Mouse (Mus musculus): Measurements from ENCODE around the gene Ptpn11. TPM values are rescaled to one million over a fixed set of nuclear protein-coding genes. Genes with fewer than 3 reads are reported as not detected.

Gene Ptpn11
- polyA plus RNA-seq (2014; fragmentation: Illumina TruSeq; extraction: RNeasy Lipid Tissue Mini Kit (QIAGEN cat#74804); ENCODE audit: low read depth, low replicate concordance) = 7.4 TPM

DNA sequence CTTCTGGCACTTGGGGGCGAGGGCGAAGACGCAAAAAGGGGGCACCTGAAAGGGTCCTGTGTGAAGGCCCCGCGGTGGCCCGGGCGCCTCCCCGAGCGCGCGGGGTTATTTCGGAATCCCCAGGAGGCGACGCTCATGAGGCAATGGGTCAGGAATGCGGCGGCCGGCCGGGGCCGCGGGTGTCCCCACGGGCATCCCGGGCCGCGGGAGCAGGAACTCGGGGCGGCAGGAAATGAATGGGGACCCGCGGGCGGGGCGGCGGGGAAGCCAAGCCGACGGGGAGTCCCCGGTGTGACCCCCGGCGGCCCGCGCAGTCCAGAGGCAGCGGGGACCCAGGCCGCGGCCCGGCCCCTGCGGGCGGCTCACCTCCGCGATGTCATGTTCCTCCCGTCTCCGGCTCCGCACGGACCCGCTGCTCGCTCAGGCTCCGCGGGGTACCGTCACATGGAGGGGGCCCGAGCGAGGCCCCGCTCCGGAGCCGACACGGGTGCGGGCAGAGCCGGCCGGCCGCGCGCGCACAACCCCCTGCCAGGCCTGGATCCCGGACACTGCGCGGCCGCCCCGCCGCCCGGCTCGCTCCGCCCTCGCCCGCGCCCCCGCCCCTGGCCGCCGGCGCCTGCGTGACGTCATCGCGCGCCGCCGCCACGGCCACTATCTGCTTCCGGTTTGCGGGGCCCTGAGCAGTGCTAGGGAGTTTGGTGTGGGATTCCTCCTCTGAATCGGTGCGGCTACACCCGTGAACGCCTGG, at the start of gene Ptpn11:
Gene Ptpn11, minus strand, starts transcription at position 562 of the 748 bp plus-strand sequence.

DNA sequence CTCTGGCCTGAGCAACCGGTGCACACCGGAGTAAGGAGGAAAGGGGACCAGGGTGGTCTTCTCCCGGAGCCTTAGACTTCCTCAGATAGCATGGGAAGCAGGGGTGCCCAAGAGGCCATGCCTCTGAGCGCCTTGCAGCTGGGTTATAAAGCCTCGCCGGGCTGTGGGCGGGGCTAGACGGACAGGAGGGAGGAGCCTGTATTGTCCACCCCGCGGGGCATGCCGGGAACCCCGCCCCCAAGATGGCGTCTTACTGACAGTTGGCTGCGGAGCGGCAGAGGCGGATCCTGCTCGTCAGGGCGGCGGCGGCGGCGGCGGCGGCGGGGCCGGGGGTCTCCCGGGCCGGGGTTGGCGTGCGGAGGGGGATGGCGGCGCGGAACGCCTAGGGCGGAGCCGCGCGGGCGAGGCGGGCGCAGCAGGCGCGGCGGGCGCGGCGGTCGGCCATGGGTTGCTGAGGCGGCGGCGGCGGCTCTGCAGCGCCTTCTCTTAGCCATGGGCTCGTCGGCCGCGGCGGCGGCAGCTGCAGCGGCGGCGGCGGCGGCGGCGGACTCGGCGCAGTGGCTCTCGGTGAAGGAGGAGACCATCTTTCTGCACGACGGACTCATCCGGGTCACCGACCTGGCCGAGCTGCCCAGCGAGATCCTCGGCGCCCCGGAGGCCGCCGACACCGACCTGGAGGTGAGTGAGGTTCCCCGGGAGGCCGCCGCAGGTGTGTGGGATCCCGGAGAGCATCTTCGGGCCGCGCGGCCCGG, 29.0 kb upstream of the Ptpn11 start, which contains the start of gene Hectd4:
Gene Hectd4, plus strand, starts transcription at position 240 of the 752 bp plus-strand sequence.

DNA sequence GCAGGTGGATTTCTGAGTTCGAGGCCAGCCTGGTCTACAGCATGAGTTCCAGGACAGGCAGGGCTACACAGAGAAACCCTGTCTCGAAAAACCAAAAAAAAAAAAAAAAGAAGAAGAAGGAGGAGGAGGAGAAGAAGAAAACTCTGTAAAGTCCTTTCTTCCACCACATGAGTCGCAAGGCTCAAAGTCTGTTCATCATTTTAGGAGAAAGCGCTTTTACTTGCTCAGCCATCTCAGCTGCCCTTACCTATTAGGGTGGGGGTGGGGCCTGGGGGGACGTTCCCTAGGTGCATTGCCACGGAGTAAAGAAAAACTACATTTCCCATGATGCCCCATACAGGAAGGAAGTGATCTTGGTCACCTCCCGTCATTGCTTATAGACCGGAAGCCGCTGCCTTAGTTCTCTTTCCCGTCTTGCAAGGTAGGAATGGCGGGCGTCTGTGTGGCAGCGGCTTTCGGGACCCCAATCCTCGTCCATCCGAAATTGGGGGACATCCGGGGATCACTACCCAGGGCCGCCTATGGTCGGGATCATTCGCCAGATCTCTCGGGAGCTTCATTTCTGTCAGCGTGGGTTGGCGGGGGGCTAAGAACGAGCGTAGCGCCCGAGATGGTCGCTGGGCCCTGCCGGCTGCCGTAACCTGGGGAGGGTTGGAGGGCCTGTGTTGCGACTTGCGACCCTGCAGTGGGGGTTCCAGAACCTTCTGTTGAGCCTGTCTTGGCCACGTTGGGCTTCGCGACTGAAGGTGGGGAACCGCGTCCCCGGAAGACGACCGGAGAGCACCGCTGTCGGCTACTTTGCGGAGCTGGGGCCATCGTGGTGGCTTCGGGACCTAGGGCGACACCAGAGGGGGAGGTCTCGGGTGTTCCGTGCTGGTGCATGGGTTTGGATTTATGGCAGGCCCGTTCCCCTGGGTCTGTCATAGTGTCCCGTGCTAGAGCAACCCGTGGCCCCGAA, 13.2 kb upstream of the Ptpn11 start, which contains the start of gene Rpl6:
Gene Rpl6, plus strand, starts transcription at position 350 of the 958 bp plus-strand sequence.

Other genes starting within 250 kb of the Ptpn11 start
- gene Rph3a, start 181.3 kb downstream of the Ptpn11 start, polyA plus RNA-seq (2014; fragmentation: Illumina TruSeq; extraction: RNeasy Lipid Tissue Mini Kit (QIAGEN cat#74804); ENCODE audit: low read depth, low replicate concordance) = 0.42 TPM
- 127 TPM for gene Rpl6, start 13.1 kb upstream of the Ptpn11 start, polyA plus RNA-seq (2014; fragmentation: Illumina TruSeq; extraction: RNeasy Lipid Tissue Mini Kit (QIAGEN cat#74804); ENCODE audit: low read depth, low replicate concordance)
- 9.9 TPM for gene Hectd4, start 28.8 kb upstream of the Ptpn11 start, polyA plus RNA-seq (2014; fragmentation: Illumina TruSeq; extraction: RNeasy Lipid Tissue Mini Kit (QIAGEN cat#74804); ENCODE audit: low read depth, low replicate concordance)
- gene Trafd1, start 194.2 kb upstream of the Ptpn11 start, polyA plus RNA-seq (2014; fragmentation: Illumina TruSeq; extraction: RNeasy Lipid Tissue Mini Kit (QIAGEN cat#74804); ENCODE audit: low read depth, low replicate concordance) = 125 TPM
- gene Naa25, start 206.5 kb upstream of the Ptpn11 start, polyA plus RNA-seq (2014; fragmentation: Illumina TruSeq; extraction: RNeasy Lipid Tissue Mini Kit (QIAGEN cat#74804); ENCODE audit: low read depth, low replicate concordance) = 57.2 TPM

All from testis, adult 10 weeks (tissue).